Mouse (Mus musculus): ENCODE data around the gene Ggta1. TPM values are rescaled to one million over a fixed set of nuclear protein-coding genes. Genes with fewer than 3 reads are reported as not detected.
A peak's percentile ranks its signal among the peaks of the same experiment; 100 is the strongest.

Gene Ggta1
- total and polyA plus RNA-seq, 2 experiments from 2014 or later, result 16.4 to 37.1 TPM

DNA sequence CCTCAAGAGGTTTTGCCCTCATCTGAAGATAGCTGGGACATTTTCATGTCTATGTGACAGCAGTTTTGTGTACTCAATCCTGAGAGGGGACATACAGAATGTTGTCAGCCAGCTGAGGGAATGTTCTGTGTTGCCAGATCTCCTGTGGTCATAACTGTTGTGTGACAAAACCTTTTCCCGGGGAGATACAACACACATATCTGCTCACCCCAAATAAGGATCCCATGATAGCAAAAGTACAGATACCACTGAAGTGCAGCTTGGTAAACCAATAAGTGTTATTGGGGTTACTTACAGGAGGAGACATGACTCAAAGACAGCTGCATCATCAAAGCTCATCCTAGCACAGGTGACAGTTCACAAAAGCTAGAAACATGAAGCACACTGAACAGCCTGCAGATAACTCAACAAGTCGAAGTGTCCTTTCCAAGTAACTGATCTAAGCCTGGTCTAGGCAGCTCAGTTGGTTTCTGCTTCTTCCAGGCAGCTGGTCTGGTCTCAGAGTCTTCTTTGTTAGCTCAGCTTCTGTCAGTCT lies 34.7 kb upstream of the Ggta1 start:
- H3K27me3 ChIP-seq (ENCODE audit: control insufficient read depth, insufficient read depth, low read length), result no peaks in the 10 kb centered on the region
- H3K4me1 ChIP-seq (ENCODE audit: control insufficient read depth, insufficient read depth), result peaks cover 11% of the 10 kb centered on the region; the same call in 1 of the 2 replicates
- no peaks in the 10 kb centered on the region for H3K9me3 ChIP-seq (replicated peaks; ENCODE audit: control insufficient read depth, low read length)
- WGBS, result 56% methylated on average over 2 of the region's 2 CpGs
- H3K36me3 ChIP-seq (replicated peaks; ENCODE audit: control insufficient read depth, insufficient read depth, low read length), result no peaks in the 10 kb centered on the region
- DNase-seq (ENCODE audit: low spot score), result peak; percentile 4
- TF ChIP-seq EP300 (IDR thresholded peaks at IDR 0.05; ENCODE audit: low read depth) (no peak), CTCF (IDR thresholded peaks at IDR 0.05; ENCODE audit: low read depth) (no peak)
- no peak for ATAC-seq (ENCODE audit: insufficient read depth, low read depth)
- no peak overlapping the region for H3K4me3 ChIP-seq (ENCODE audit: low read depth, low read length)
- no peak overlapping the region for H3K4me2 ChIP-seq (ENCODE audit: low read depth, low read length)
- no peak overlapping the region for H3K9ac ChIP-seq (replicated peaks; ENCODE audit: low read depth, low read length)
- no peak overlapping the region for H3K27ac ChIP-seq (ENCODE audit: low read depth)

DNA sequence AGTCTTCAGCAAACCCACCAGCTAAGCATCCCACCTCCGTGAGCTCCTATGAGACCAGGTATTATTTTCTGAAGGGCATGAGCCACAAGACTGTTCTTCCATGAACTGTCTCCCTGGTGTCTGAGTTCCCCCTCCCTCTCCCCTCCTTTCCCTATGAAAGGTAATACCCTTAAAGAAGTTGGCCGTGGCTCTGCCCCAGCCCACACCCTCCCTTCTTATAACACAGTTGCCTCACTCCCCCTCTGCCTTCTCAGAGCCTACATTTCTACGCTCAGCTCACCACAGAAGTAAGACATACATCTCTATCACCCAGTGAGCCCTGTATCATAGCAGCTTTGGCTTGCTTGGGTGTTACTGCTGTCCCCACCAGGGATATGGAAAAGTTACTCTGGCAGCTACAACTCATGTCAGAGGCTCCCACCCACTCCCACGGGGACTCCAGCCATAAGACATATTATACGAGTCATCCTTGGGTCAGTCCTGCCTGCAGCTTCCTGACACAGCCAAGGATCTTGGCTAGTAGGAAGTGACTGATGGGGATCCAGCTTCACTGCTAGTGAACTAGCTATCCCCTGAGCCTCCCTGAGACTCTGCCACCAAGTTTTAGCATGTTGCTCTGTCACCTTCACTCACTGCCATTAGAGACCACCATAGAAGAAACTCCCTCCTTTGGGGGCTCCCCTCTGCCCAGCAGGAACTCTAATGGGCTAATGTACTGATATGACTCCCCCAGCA lies 33.4 kb upstream of the Ggta1 start:
- Histone ChIP-seq H3K36me3 (replicated peaks; ENCODE audit: control insufficient read depth, insufficient read depth, low read length) (no peaks in the 10 kb centered on the region), H3K4me1 (ENCODE audit: control insufficient read depth, insufficient read depth) (peaks cover 11% of the 10 kb centered on the region; the same call in 1 of the 2 replicates), H3K27me3 (ENCODE audit: control insufficient read depth, insufficient read depth, low read length) (no peaks in the 10 kb centered on the region), H3K9ac (replicated peaks; ENCODE audit: low read depth, low read length) (no peak overlapping the region; the same call in 1 of the 2 replicates), H3K9me3 (replicated peaks; ENCODE audit: control insufficient read depth, low read length) (no peaks in the 10 kb centered on the region), H3K4me3 (ENCODE audit: low read depth, low read length) (no peak overlapping the region), H3K4me2 (ENCODE audit: low read depth, low read length) (peak overlapping the region; percentile 18; the same call in 1 of the 2 replicates), H3K27ac (ENCODE audit: low read depth) (peak overlapping the region; percentile 77)
- no peak for ATAC-seq (ENCODE audit: insufficient read depth, low read depth)
- no peak for DNase-seq (ENCODE audit: low spot score)
- no peak for TF ChIP-seq CTCF (IDR thresholded peaks at IDR 0.05; ENCODE audit: low read depth)
- no peak for TF ChIP-seq EP300 (IDR thresholded peaks at IDR 0.05; ENCODE audit: low read depth)
- WGBS, result 54% methylated on average over 5 of the region's 5 CpGs

- H3K4me3 ChIP-seq (ENCODE audit: low read depth, low read length), result no peak overlapping the region
- H3K36me3 ChIP-seq (replicated peaks; ENCODE audit: control insufficient read depth, insufficient read depth, low read length), result no peaks in the 10 kb centered on the region
- H3K9ac ChIP-seq (replicated peaks; ENCODE audit: low read depth, low read length), result no peak overlapping the region; the same call in 1 of the 2 replicates
- peaks cover 11% of the 10 kb centered on the region; the same call in 1 of the 2 replicates for H3K4me1 ChIP-seq (ENCODE audit: control insufficient read depth, insufficient read depth)
- DNase-seq (ENCODE audit: low spot score) (peak; percentile 43), ATAC-seq (ENCODE audit: insufficient read depth, low read depth) (no peak)
- no peaks in the 10 kb centered on the region for H3K27me3 ChIP-seq (ENCODE audit: control insufficient read depth, insufficient read depth, low read length)
- peak; percentile 31 for TF ChIP-seq CTCF (IDR thresholded peaks at IDR 0.05; ENCODE audit: low read depth)
- TF ChIP-seq EP300 (IDR thresholded peaks at IDR 0.05; ENCODE audit: low read depth), result no peak
- H3K27ac ChIP-seq (ENCODE audit: low read depth), result peak overlapping the region; percentile 77
- no peaks in the 10 kb centered on the region for H3K9me3 ChIP-seq (replicated peaks; ENCODE audit: control insufficient read depth, low read length)
- peak overlapping the region; percentile 26; the same call in 1 of the 2 replicates for H3K4me2 ChIP-seq (ENCODE audit: low read depth, low read length)
- 53% methylated on average over 16 of the region's 16 CpGs for WGBS
Observed at GRCm38 (mm10) chr2:35495486-35496278, 32.7 kb upstream of the Ggta1 start.

DNA sequence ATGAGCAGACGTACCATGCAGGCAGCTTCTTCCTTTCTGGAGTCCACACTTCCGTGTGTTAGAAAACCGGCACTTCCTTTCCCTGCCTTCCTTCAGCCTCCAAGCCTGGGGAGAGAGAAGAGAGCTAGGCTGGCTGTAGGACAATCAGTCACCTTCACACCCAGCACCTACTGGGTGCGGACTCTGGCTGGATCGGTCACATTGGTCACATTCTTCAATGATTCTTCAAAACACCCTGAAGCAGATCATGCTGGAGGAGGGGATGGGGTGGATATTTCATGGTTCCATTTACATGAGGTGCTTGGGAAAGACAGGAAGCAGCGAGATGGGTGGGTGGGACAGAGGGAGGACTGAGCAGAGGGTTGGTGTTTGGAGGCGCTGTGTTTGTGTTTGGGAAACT lies 30.5 kb upstream of the Ggta1 start:
- no peak overlapping the region for H3K27ac ChIP-seq (ENCODE audit: low read depth)
- no peak overlapping the region for H3K9ac ChIP-seq (replicated peaks; ENCODE audit: low read depth, low read length)
- H3K27me3 ChIP-seq (ENCODE audit: control insufficient read depth, insufficient read depth, low read length), result no peaks in the 10 kb centered on the region
- no peak for ATAC-seq (ENCODE audit: insufficient read depth, low read depth)
- H3K9me3 ChIP-seq (replicated peaks; ENCODE audit: control insufficient read depth, low read length), result no peaks in the 10 kb centered on the region
- 81% methylated on average over 7 of the region's 7 CpGs for WGBS
- no peaks in the 10 kb centered on the region for H3K36me3 ChIP-seq (replicated peaks; ENCODE audit: control insufficient read depth, insufficient read depth, low read length)
- H3K4me1 ChIP-seq (ENCODE audit: control insufficient read depth, insufficient read depth), result peaks cover 11% of the 10 kb centered on the region; the same call in 1 of the 2 replicates
- DNase-seq (ENCODE audit: low spot score), result no peak
- no peak overlapping the region for H3K4me2 ChIP-seq (ENCODE audit: low read depth, low read length)
- TF ChIP-seq CTCF (IDR thresholded peaks at IDR 0.05; ENCODE audit: low read depth) (no peak), EP300 (IDR thresholded peaks at IDR 0.05; ENCODE audit: low read depth) (no peak)
- no peak overlapping the region for H3K4me3 ChIP-seq (ENCODE audit: low read depth, low read length)

GRCm38 (mm10) chr2:35491151-35491550 lies 28.1 kb upstream of the Ggta1 start:
- H3K4me1 ChIP-seq (ENCODE audit: control insufficient read depth, insufficient read depth), result peaks cover 7% of the 10 kb centered on the region; the same call in 1 of the 2 replicates
- WGBS, result 91% methylated on average over 24 of the region's 24 CpGs
- no peaks in the 10 kb centered on the region for H3K27me3 ChIP-seq (ENCODE audit: control insufficient read depth, insufficient read depth, low read length)
- no peak overlapping the region for H3K4me2 ChIP-seq (ENCODE audit: low read depth, low read length)
- H3K4me3 ChIP-seq (ENCODE audit: low read depth, low read length), result no peak overlapping the region
- DNase-seq (ENCODE audit: low spot score) (no peak), ATAC-seq (ENCODE audit: insufficient read depth, low read depth) (no peak)
- no peak overlapping the region for H3K27ac ChIP-seq (ENCODE audit: low read depth)
- no peaks in the 10 kb centered on the region for H3K36me3 ChIP-seq (replicated peaks; ENCODE audit: control insufficient read depth, insufficient read depth, low read length)
- no peak for TF ChIP-seq CTCF (IDR thresholded peaks at IDR 0.05; ENCODE audit: low read depth)
- no peak for TF ChIP-seq EP300 (IDR thresholded peaks at IDR 0.05; ENCODE audit: low read depth)
- H3K9ac ChIP-seq (replicated peaks; ENCODE audit: low read depth, low read length), result no peak overlapping the region
- H3K9me3 ChIP-seq (replicated peaks; ENCODE audit: control insufficient read depth, low read length), result no peaks in the 10 kb centered on the region

All from heart, postnatal 0 days (tissue).